Mouse (Mus musculus): ENCODE data around the gene Rack1.
"Not testable (repeated sequence)": the region's sequence is repeated elsewhere in the genome, so short reads cannot be mapped to it uniquely, and the experiment has no call there.

The Rack1 gene

GRCm38 (mm10) chr11:48837310-48838180, 37.4 kb downstream of the Rack1 start:
- DNase-seq (ENCODE audit: low read depth, low spot score): peak; percentile 70
- H3K27me3 ChIP-seq (ENCODE audit: control insufficient read depth, insufficient read depth, low read length, poor library complexity, severe bottlenecking): no peaks in the 10 kb centered on the region
- H3K36me3 ChIP-seq (ENCODE audit: control insufficient read depth, insufficient read depth, low read length, poor library complexity, severe bottlenecking): 0 out of 2 replicates have a peak, but pooled peaks cover 2% of the 10 kb centered on the region

DNA sequence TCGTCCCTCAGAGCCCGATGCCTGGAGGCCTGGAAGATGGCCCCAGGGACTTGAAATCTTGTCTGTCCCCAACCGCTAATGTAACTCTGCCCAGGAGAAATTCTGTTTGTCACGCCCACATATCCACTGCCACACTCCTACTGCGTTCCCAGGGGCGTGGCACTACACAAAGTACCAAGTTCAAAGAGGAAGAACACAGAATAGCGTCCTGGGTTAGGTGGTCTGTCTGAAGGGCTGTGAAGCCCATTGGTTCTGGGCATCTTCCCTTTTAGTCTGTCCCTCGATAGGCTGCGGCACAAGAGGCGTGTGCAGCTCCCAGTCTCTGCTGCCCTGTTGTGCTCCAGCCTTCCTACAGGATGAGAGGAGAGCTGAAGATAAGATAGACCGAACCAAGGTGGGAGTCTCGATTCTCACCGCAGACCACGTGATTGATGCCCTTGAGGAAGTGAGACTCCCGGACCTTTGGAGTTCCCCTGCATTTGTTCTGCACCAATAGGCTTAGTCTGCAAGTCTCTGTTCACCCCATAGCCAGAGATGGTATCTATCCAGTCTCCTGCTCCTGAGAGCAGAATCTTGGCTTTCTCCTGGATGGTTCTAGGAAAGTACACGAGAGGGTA, 38.2 kb downstream of the Rack1 start:
- peak; percentile 94 for DNase-seq (ENCODE audit: low read depth, low spot score)
- 0 out of 2 replicates have a peak, but pooled peaks cover 2% of the 10 kb centered on the region for H3K36me3 ChIP-seq (ENCODE audit: control insufficient read depth, insufficient read depth, low read length, poor library complexity, severe bottlenecking)

DNA sequence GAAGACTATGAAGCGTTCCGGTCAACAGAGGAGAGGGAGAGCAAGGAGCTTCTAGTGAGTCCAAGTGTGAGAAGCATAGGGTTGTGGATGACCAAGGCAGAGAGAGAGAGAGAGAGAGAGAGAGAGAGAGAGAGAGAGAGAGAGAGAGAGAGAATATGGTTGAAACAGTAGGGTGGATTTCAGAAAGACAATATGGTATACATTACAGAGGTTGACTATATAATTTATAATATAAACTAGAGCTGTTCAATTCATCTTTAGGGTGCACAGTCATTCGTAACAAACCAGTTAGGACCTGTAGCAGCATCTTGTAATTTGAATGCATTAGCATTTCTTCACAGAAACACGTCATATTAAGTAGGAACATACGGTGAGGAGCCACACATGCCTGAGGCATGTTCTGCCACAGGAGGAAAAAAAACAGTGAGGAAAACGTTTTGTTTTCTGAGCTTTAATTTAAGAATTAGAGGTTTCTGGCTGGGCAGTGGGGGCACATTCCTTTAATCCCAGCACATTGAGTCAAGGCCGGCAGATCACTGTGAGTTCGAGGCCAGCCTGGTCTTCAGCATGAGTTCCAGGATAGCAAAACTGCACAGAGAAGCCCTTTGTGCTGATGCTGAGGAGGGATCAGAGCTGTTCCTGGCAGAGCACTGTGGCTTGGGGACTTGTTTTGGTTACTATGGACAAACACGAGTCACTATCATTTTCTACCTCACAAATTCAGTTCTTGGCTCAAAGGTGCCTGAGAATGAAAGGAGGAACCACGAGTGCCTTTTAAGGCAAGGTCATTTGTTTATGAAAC, 38.9 kb downstream of the Rack1 start:
- H3K27me3 ChIP-seq (ENCODE audit: control insufficient read depth, insufficient read depth, low read length, poor library complexity, severe bottlenecking): no peaks in the 10 kb centered on the region
- DNase-seq (ENCODE audit: low read depth, low spot score): peak; percentile 69
- H3K36me3 ChIP-seq (ENCODE audit: control insufficient read depth, insufficient read depth, low read length, poor library complexity, severe bottlenecking): 0 out of 2 replicates have a peak, but pooled peaks cover 2% of the 10 kb centered on the region

More for the DNA sequence above, 38.2 kb downstream of the Rack1 start:
- no peaks in the 10 kb centered on the region for H3K27me3 ChIP-seq (ENCODE audit: control insufficient read depth, insufficient read depth, low read length, poor library complexity, severe bottlenecking)

- H3K27me3 ChIP-seq (ENCODE audit: control insufficient read depth, insufficient read depth, low read length, poor library complexity, severe bottlenecking): no peaks in the 10 kb centered on the region
- peaks cover 2% of the 10 kb centered on the region; the same call in 1 of the 2 replicates for H3K36me3 ChIP-seq (ENCODE audit: control insufficient read depth, insufficient read depth, low read length, poor library complexity, severe bottlenecking)
Observed at GRCm38 (mm10) chr11:48840805-48841204, 40.7 kb downstream of the Rack1 start.

GRCm38 (mm10) chr11:48841213-48841612, 41.1 kb downstream of the Rack1 start:
- Histone ChIP-seq H3K27me3 (ENCODE audit: control insufficient read depth, insufficient read depth, low read length, poor library complexity, severe bottlenecking) (no peaks in the 10 kb centered on the region), H3K36me3 (ENCODE audit: control insufficient read depth, insufficient read depth, low read length, poor library complexity, severe bottlenecking) (peaks cover 3% of the 10 kb centered on the region; the same call in 1 of the 2 replicates)
- DNase-seq (ENCODE audit: low read depth, low spot score): peak; percentile 46

More at GRCm38 (mm10) chr11:48840805-48841204, 40.7 kb downstream of the Rack1 start:
- DNase-seq (ENCODE audit: low read depth, low spot score): peak; percentile 26

- DNase-seq (ENCODE audit: low read depth, low spot score): peak; percentile 90
- Histone ChIP-seq H3K36me3 (ENCODE audit: control insufficient read depth, insufficient read depth, low read length, poor library complexity, severe bottlenecking) (peaks cover 6% of the 10 kb centered on the region; the same call in 1 of the 2 replicates), H3K27me3 (ENCODE audit: control insufficient read depth, insufficient read depth, low read length, poor library complexity, severe bottlenecking) (no peaks in the 10 kb centered on the region)
Observed at GRCm38 (mm10) chr11:48842378-48842792, 42.3 kb downstream of the Rack1 start.

GRCm38 (mm10) chr11:48843202-48843601, 43.1 kb downstream of the Rack1 start:
- DNase-seq (ENCODE audit: low read depth, low spot score): peak; percentile 91
- Histone ChIP-seq H3K27me3 (ENCODE audit: control insufficient read depth, insufficient read depth, low read length, poor library complexity, severe bottlenecking) (no peaks in the 10 kb centered on the region), H3K36me3 (ENCODE audit: control insufficient read depth, insufficient read depth, low read length, poor library complexity, severe bottlenecking) (peaks cover 6% of the 10 kb centered on the region; the same call in 1 of the 2 replicates)

DNA sequence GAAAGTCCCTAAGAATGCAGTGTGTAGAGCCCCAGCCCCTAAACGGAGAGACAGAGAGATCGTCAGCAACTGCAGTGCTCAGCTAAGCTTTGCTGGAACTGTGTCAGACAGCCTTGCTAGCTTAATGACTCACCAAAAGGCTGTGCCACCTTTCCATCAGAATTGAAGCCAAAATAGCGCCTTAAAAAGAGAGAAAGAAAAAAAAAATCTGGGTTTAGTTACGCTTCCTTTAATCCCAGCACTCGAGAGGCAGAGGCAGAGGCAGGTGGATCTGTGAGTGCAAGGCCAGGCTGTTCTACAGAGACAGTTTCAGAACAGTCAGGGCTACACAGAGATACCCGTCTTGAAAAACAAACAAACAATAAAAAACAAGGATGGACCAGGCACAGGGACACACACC, 44.2 kb downstream of the Rack1 start:
- Histone ChIP-seq H3K36me3 (ENCODE audit: control insufficient read depth, insufficient read depth, low read length, poor library complexity, severe bottlenecking) (peaks cover 11% of the 10 kb centered on the region; the same call in 1 of the 2 replicates), H3K27me3 (ENCODE audit: control insufficient read depth, insufficient read depth, low read length, poor library complexity, severe bottlenecking) (no peaks in the 10 kb centered on the region)
- DNase-seq (ENCODE audit: low read depth, low spot score): no peak

GRCm38 (mm10) chr11:48845244-48845815, 45.2 kb downstream of the Rack1 start:
- Histone ChIP-seq H3K27me3 (ENCODE audit: control insufficient read depth, insufficient read depth, low read length, poor library complexity, severe bottlenecking) (no peaks in the 10 kb centered on the region), H3K36me3 (ENCODE audit: control insufficient read depth, insufficient read depth, low read length, poor library complexity, severe bottlenecking) (peaks cover 16% of the 10 kb centered on the region; the same call in 1 of the 2 replicates)
- DNase-seq (ENCODE audit: low read depth, low spot score): peak; percentile 46

- peak; percentile 23 for DNase-seq (ENCODE audit: low read depth, low spot score)
- H3K27me3 ChIP-seq (ENCODE audit: control insufficient read depth, insufficient read depth, low read length, poor library complexity, severe bottlenecking): not testable (repeated sequence)
- peaks cover 14% of the 10 kb centered on the region; the same call in 1 of the 2 replicates for H3K36me3 ChIP-seq (ENCODE audit: control insufficient read depth, insufficient read depth, low read length, poor library complexity, severe bottlenecking)
Observed at GRCm38 (mm10) chr11:48846362-48846761, 46.2 kb downstream of the Rack1 start.

GRCm38 (mm10) chr11:48846881-48847280, 46.7 kb downstream of the Rack1 start:
- peaks cover 14% of the 10 kb centered on the region; the same call in 1 of the 2 replicates for H3K36me3 ChIP-seq (ENCODE audit: control insufficient read depth, insufficient read depth, low read length, poor library complexity, severe bottlenecking)
- no peak for DNase-seq (ENCODE audit: low read depth, low spot score)
- no peaks in the 10 kb centered on the region for H3K27me3 ChIP-seq (ENCODE audit: control insufficient read depth, insufficient read depth, low read length, poor library complexity, severe bottlenecking)

DNA sequence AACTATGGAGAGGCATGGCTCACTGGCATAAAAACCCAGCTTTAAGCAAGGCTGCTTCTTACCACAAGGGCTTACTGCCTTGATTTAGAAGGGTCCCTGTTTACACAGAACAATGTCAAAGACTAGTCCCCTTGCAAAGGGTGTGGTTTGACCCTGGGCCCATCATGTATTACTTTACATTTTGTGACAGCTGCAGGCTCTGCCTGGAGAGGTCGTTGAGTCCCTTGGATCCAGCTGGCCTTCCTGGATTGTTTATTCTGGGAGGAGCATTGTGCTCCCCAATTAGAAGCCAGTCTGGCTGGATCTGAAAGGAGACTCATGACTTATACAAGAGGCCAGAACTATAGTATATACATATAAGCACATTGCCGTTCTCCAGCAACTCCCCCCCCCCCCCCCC, 50.1 kb downstream of the Rack1 start:
- Histone ChIP-seq H3K27me3 (ENCODE audit: control insufficient read depth, insufficient read depth, low read length, poor library complexity, severe bottlenecking) (no peaks in the 10 kb centered on the region), H3K36me3 (ENCODE audit: control insufficient read depth, insufficient read depth, low read length, poor library complexity, severe bottlenecking) (peaks cover 14% of the 10 kb centered on the region; the same call in 1 of the 2 replicates)
- no peak for DNase-seq (ENCODE audit: low read depth, low spot score)

DNA sequence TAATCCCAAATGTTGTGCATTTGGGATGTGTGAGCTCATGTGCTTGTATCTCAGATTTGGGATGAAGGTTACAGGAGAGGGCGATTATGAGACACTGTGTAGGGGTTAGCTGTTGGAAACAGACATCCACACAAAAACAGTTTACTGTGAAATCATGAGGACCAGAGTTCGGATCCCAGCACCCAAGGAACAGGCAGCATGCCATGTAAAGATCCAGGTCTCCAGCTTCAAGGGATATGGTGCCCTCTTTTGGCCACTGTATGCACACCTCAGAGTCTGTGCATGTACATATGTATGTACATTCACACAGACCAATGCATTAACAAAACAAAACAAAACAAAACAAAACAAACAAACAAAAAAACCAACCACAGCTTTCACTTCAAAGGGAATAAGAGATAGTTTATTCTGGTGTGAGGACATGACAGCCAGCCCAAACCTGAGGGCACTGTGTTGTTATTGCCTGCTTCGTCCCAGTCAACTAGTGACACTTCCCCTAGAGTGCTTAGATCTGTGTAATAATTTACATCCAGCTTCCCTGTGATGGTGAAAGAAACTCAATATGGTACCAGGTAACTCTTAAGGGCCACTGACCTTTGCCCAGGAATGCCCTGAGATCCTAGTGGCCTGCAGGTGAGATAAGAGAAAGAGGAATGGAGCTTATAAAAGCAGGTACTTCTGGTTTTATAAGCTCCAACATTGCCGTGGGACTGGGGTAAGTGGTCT, 51.3 kb downstream of the Rack1 start:
- Histone ChIP-seq H3K36me3 (ENCODE audit: control insufficient read depth, insufficient read depth, low read length, poor library complexity, severe bottlenecking) (peaks cover 13% of the 10 kb centered on the region; the same call in 1 of the 2 replicates), H3K27me3 (ENCODE audit: control insufficient read depth, insufficient read depth, low read length, poor library complexity, severe bottlenecking) (no peaks in the 10 kb centered on the region)
- peak; percentile 64 for DNase-seq (ENCODE audit: low read depth, low spot score)
